Mouse (Mus musculus): Measurements from ENCODE around the gene Bmt2. TPM values are rescaled to one million over a fixed set of nuclear protein-coding genes. Genes with fewer than 3 reads are reported as not detected.

Gene Bmt2
- polyA plus RNA-seq, 1 experiment, result 3.5 TPM

- peak overlapping the region; percentile 88 for H3K4me3 ChIP-seq (replicated peaks; ENCODE audit: extremely low read depth, low read depth, low read length)
- H3K4me1 ChIP-seq (ENCODE audit: control insufficient read depth, insufficient read depth, low read length), result peaks cover 2% of the 10 kb centered on the region
- under 1% methylated on average over 43 of the region's 43 CpGs for whole genome bisulfite sequencing
- no peak for TF ChIP-seq POLR2A (IDR thresholded peaks at IDR 0.05; ENCODE audit: borderline replicate concordance, extremely low read depth, low read depth, low read length)
- TF ChIP-seq CTCF (IDR thresholded peaks at IDR 0.05; ENCODE audit: insufficient read depth, low read length), result no peak
- peak; percentile 69 for DNase-seq
These were observed 515 bp downstream of the Bmt2 start for GRCm38 (mm10) chr6:13677141-13677761.

- peak overlapping the region; percentile 50 for H3K4me3 ChIP-seq (replicated peaks; ENCODE audit: extremely low read depth, low read depth, low read length)
- TF ChIP-seq CTCF (IDR thresholded peaks at IDR 0.05; ENCODE audit: insufficient read depth, low read length) (no peak), POLR2A (IDR thresholded peaks at IDR 0.05; ENCODE audit: borderline replicate concordance, extremely low read depth, low read depth, low read length) (no peak)
- no peak for DNase-seq
- H3K4me1 ChIP-seq (ENCODE audit: control insufficient read depth, insufficient read depth, low read length), result peaks cover 2% of the 10 kb centered on the region
These were observed 1.6 kb downstream of the Bmt2 start for GRCm38 (mm10) chr6:13676196-13676595.

- 82% methylated on average over 5 of the region's 5 CpGs for WGBS
- no peak for DNase-seq
- H3K4me3 ChIP-seq (replicated peaks; ENCODE audit: extremely low read depth, low read depth, low read length), result no peak overlapping the region
- TF ChIP-seq POLR2A (IDR thresholded peaks at IDR 0.05; ENCODE audit: borderline replicate concordance, extremely low read depth, low read depth, low read length), result no peak
- TF ChIP-seq CTCF (IDR thresholded peaks at IDR 0.05; ENCODE audit: insufficient read depth, low read length), result no peak
- H3K4me1 ChIP-seq (ENCODE audit: control insufficient read depth, insufficient read depth, low read length), result peaks cover 2% of the 10 kb centered on the region
These were observed 3.0 kb downstream of the Bmt2 start for GRCm38 (mm10) chr6:13674600-13675305.

- 74% methylated on average over 7 of the region's 7 CpGs for WGBS
- H3K4me1 ChIP-seq (ENCODE audit: control insufficient read depth, insufficient read depth, low read length), result no peaks in the 10 kb centered on the region
- no peak for DNase-seq
- TF ChIP-seq CTCF (IDR thresholded peaks at IDR 0.05; ENCODE audit: insufficient read depth, low read length) (no peak), POLR2A (IDR thresholded peaks at IDR 0.05; ENCODE audit: borderline replicate concordance, extremely low read depth, low read depth, low read length) (no peak)
- H3K4me3 ChIP-seq (replicated peaks; ENCODE audit: extremely low read depth, low read depth, low read length), result no peak overlapping the region
These were observed 12.1 kb downstream of the Bmt2 start for GRCm38 (mm10) chr6:13665646-13666045.

GRCm38 (mm10) chr6:13658016-13658415 is 19.8 kb downstream of the Bmt2 start:
- Histone ChIP-seq H3K4me3 (replicated peaks; ENCODE audit: extremely low read depth, low read depth, low read length) (no peak overlapping the region), H3K4me1 (ENCODE audit: control insufficient read depth, insufficient read depth, low read length) (no peaks in the 10 kb centered on the region)
- 94% methylated on average over 2 of the region's 2 CpGs for WGBS
- no peak for DNase-seq
- TF ChIP-seq CTCF (IDR thresholded peaks at IDR 0.05; ENCODE audit: insufficient read depth, low read length), result no peak
- TF ChIP-seq POLR2A (IDR thresholded peaks at IDR 0.05; ENCODE audit: borderline replicate concordance, extremely low read depth, low read depth, low read length), result no peak

- Histone ChIP-seq H3K4me3 (replicated peaks; ENCODE audit: extremely low read depth, low read depth, low read length) (no peak overlapping the region), H3K4me1 (ENCODE audit: control insufficient read depth, insufficient read depth, low read length) (no peaks in the 10 kb centered on the region)
- DNase-seq, result no peak
- TF ChIP-seq CTCF (IDR thresholded peaks at IDR 0.05; ENCODE audit: insufficient read depth, low read length) (no peak), POLR2A (IDR thresholded peaks at IDR 0.05; ENCODE audit: borderline replicate concordance, extremely low read depth, low read depth, low read length) (no peak)
These were observed 23.7 kb downstream of the Bmt2 start for GRCm38 (mm10) chr6:13654081-13654480.

GRCm38 (mm10) chr6:13652284-13652683 is 25.5 kb downstream of the Bmt2 start:
- TF ChIP-seq POLR2A (IDR thresholded peaks at IDR 0.05; ENCODE audit: borderline replicate concordance, extremely low read depth, low read depth, low read length), result no peak
- TF ChIP-seq CTCF (IDR thresholded peaks at IDR 0.05; ENCODE audit: insufficient read depth, low read length), result no peak
- 96% methylated on average over 3 of the region's 3 CpGs for WGBS
- H3K4me3 ChIP-seq (replicated peaks; ENCODE audit: extremely low read depth, low read depth, low read length), result no peak overlapping the region
- no peak for DNase-seq
- H3K4me1 ChIP-seq (ENCODE audit: control insufficient read depth, insufficient read depth, low read length), result no peaks in the 10 kb centered on the region

- DNase-seq, result no peak
- Histone ChIP-seq H3K4me1 (ENCODE audit: control insufficient read depth, insufficient read depth, low read length) (no peaks in the 10 kb centered on the region), H3K4me3 (replicated peaks; ENCODE audit: extremely low read depth, low read depth, low read length) (no peak overlapping the region)
- WGBS, result 91% methylated on average over 3 of the region's 3 CpGs
- no peak for TF ChIP-seq CTCF (IDR thresholded peaks at IDR 0.05; ENCODE audit: insufficient read depth, low read length)
- TF ChIP-seq POLR2A (IDR thresholded peaks at IDR 0.05; ENCODE audit: borderline replicate concordance, extremely low read depth, low read depth, low read length), result no peak
These were observed 26.9 kb downstream of the Bmt2 start for GRCm38 (mm10) chr6:13650854-13651253.

GRCm38 (mm10) chr6:13648305-13648704 is 29.5 kb downstream of the Bmt2 start:
- TF ChIP-seq POLR2A (IDR thresholded peaks at IDR 0.05; ENCODE audit: borderline replicate concordance, extremely low read depth, low read depth, low read length) (no peak), CTCF (IDR thresholded peaks at IDR 0.05; ENCODE audit: insufficient read depth, low read length) (no peak)
- H3K4me3 ChIP-seq (replicated peaks; ENCODE audit: extremely low read depth, low read depth, low read length), result no peak overlapping the region
- H3K4me1 ChIP-seq (ENCODE audit: control insufficient read depth, insufficient read depth, low read length), result no peaks in the 10 kb centered on the region
- no peak for DNase-seq

- no peak overlapping the region for H3K4me3 ChIP-seq (replicated peaks; ENCODE audit: extremely low read depth, low read depth, low read length)
- DNase-seq, result no peak
- TF ChIP-seq POLR2A (IDR thresholded peaks at IDR 0.05; ENCODE audit: borderline replicate concordance, extremely low read depth, low read depth, low read length) (no peak), CTCF (IDR thresholded peaks at IDR 0.05; ENCODE audit: insufficient read depth, low read length) (no peak)
- H3K4me1 ChIP-seq (ENCODE audit: control insufficient read depth, insufficient read depth, low read length), result no peaks in the 10 kb centered on the region
- 56% methylated on average over 3 of the region's 3 CpGs for WGBS
These were observed 41.2 kb downstream of the Bmt2 start for GRCm38 (mm10) chr6:13636582-13636989.
